Mouse (Mus musculus) CD4-positive, CD25-positive, alpha-beta regulatory T cell, adult 2 months (primary cell): ENCODE data around the gene Trap1.
A peak's percentile ranks its signal among the peaks of the same experiment; 100 is the strongest.
"Not testable (repeated sequence)": the region's sequence is repeated elsewhere in the genome, so short reads cannot be mapped to it uniquely, and the experiment has no call there.

ENCODE experiments used
- DNase-seq: peaks from one replicate; pipeline ENCODE4 v3.0.0-alpha.2; 2012; ENCODE audit warnings: low read depth, low spot score

Gene Trap1

GRCm38 (mm10) chr16:4036807-4037206 lies 40.8 kb downstream of the Trap1 start, which contains the start of gene Dnase1:
TSS of gene Dnase1 (plus strand) at chr16:4036942.
- DNase-seq = no peak

DNA sequence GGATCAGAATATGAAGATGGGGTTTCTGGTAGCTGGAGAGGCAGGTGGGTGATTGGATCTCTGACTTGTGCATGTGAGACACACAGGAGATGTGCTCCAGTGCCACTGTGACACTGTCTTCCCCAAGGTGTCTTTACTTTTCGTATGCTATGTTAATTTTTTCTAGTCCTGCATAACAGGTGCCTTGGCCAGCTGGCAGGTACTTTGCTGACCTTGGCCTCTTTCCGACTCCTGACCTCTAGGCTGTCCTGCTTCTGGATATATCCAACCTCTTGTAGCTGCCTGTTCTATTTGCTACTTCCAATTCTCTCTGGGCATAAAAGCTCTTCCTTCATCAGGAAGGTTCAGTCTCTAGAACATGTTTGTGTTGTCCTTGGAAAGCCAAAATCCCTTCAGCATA lies 42.1 kb downstream of the Trap1 start:
- no peak for DNase-seq

DNA sequence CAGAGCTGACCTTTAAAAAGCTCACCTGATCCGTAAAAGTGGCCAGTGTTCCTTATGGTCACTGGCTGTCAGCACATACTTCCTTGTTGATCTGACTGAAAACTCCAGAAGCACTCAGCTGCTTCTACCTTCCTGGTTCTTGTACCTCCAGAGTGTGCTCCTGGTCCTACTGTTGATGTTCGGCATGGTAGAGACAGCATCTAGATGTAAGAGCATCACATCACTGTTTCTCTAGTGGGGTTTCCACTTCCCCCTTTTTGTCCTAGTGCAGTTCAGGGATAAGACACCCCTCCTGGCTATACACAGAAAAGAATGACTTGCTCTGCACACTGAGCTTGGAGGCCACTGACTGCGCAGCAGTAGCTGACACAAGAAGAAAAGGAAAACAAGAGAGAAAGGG lies 43.2 kb downstream of the Trap1 start:
- no peak for DNase-seq

- no peak for DNase-seq
These were observed 43.7 kb downstream of the Trap1 start for GRCm38 (mm10) chr16:4033971-4034370.

DNA sequence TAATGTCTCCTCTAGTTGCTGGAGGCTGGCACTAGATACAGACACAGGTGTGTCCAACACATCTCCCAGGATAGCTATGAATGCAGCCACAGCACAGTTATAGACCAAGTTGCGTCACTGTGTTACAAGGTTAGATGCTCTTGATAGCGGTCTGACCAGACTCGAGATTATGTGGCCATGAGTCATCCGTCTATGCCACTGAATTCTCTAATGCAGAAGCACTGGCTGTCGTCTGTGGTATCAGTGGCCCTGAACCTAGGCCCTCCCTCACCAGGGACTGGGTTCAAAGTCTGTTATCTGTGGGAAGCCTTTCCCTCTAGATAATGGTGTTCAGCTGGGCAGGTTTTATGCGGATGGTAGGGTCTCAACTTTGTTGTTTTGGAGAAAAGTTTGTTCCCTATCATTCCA lies 45.3 kb downstream of the Trap1 start:
- DNase-seq = no peak

GRCm38 (mm10) chr16:4031441-4032274 lies 46.0 kb downstream of the Trap1 start:
- no peak for DNase-seq

DNA sequence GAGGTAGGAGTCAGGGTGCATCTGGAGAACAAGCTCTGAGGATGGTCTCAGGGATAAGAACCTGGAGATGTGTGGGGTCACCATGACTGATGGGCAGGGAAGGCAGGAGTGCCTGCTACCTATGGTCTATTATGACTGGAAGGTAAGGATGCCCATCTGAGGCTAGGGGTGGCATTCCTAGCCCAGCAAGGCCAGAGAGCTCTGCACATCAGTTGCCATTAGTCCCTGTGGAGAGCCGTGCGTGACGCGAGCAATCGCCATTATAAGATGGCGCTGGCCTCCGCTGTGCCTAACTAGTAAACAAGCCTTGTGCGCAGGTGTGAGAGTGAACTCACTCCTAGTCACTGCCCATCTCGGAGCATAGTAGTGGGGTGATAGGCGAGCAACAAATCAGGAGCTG lies 47.1 kb downstream of the Trap1 start:
- DNase-seq = no peak

GRCm38 (mm10) chr16:4029371-4029841 lies 48.2 kb downstream of the Trap1 start:
- no peak for DNase-seq

DNA sequence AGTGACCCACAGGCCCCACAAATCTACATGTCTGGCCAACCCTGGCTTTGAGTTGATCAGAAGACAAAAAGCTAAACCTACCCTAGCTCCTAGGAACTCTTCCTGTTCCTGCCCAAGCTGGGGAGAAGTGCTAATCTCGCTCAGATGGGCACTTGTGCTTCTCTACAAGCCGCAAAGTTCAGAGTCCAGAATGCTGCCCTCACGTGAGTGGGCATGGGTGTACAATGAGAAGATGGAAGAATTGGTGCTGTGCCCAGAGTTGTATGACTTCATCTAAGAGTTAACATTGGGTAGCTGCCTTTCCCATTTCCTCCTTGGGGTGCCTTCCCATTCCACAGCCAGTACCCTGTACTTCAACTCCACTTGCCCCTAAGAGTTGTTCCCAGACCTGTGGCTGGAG lies 50.4 kb downstream of the Trap1 start:
- no peak for DNase-seq

- no peak for DNase-seq
These were observed 51.0 kb downstream of the Trap1 start for GRCm38 (mm10) chr16:4026672-4027071.

- no peak for DNase-seq
These were observed 54.9 kb downstream of the Trap1 start for GRCm38 (mm10) chr16:4022719-4023118.

DNA sequence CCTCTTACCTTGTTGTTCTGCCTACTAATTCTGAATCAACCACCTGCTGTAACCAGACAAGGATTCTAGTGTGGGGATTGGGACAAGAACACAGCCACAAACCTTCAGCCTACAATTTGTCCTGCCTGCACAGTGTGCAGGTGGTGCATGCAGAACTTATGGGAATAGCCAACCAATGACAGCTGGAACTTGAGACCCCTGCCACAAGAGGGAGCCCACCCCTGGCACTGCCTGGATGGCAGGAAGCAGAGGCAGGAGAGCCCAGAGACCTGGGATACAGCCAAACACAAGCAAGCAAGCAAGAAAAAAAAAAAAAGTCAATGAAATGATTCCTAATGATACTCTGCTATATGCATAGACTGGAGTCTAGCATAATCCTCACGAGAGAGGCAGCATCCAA lies 56.4 kb downstream of the Trap1 start:
- no peak for DNase-seq

GRCm38 (mm10) chr16:4017466-4017865 lies 60.2 kb downstream of the Trap1 start:
- DNase-seq = not testable (repeated sequence)

DNA sequence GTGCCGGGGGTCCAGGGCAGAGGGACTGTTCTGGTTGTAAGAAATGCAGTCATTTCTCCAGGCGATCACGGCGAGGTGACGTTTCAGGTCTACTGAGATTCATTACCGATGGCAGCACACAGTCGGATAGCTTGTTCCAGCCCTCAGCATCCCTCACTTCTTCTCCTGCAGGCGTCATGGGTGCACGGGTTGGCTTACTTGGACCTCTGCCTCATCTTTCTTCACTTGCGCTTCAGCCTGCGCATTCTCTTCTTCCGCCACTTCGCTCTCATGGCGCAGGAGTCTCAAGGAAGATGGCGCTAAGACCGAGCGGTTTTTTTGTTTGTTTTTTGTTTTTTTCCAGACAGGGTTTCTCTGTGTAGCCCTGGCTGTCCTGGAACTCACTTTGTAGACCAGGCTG lies 60.8 kb downstream of the Trap1 start:
- DNase-seq = not testable (repeated sequence)

DNA sequence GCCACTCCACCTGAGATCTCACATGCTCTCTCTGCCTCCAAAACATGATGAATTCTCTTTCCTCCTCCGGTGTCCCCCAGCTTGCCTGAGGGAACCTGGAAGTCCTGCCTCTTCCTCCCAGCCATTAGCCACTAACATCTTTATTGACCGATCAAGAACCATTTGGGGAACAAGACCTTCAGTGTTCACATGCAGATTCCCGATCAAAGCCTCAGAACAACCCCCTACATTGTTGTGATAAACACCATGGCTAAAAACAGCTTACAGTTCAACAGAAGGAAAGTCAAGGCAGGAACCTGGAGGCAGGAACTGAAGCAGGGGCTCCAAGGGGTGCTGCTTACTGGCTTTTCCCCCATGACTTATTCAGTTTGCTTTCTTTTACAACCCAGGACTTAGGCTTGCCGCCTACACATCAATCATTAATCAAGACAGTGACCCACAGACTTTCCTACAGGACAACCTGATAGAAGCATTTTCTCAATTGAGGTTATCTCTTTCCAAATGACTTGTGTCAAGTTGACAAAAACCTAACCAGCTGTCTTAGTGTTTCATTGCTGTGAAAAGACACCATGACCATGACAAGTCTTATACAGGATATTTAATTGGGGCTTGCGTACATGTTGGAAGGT lies 63.5 kb downstream of the Trap1 start:
- DNase-seq = no peak

- DNase-seq = no peak
These were observed 64.6 kb downstream of the Trap1 start for GRCm38 (mm10) chr16:4012882-4013570.

DNA sequence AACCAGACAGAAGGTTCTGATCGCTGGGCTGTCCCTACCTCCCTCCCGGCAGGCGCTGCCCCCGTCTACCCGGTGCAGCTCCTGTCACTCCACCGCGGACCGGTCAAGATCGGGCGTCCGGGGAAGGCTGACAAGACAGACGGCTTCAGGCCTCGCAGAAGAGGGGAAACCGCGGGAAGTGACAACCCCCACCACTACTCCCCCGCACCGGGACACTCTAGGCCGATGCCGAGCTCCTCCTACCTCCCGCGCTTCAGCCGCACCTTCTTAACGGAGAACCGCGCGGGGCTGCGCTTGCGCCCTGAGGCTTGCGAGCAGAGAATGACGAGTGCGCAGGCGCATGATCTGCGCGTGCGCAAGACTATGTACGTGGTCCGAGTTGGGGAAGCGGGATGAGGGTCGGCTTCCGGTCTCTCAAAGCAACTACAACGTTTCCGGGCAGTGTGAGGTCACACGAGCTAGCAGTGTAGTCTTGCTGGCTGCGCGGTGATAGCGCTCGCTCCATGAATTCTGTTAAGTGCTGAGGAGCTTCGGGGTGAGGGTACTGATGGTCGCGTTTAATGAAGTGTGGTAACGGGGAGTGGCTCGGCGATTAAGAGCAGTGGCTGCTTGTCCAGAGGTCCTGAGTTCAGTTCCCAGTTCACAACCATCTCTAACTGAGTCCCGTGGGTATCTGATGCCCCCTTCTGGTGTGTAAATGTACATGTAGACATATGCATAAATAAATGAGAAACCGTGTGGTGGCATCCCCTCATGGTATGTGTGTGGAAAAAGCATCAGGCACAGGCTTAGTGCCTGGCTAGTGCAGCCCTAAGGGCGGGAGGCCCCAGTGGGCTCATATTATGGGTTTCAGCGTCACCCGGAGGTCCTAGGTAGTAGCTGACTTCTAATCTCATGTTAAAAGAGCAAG lies 73.9 kb downstream of the Trap1 start, which contains the start of gene Slx4:
Gene Slx4 (minus strand): TSS at position 282 of the 910 bp plus-strand sequence.
- DNase-seq = peak; percentile 98
